Mouse (Mus musculus): ENCODE measurements around the gene Ifna1. TPM values are rescaled to one million over a fixed set of nuclear protein-coding genes. Genes with fewer than 3 reads are reported as not detected.

Gene Ifna1
- total and polyA plus RNA-seq, 3 experiments = not detected

- no peak for DNase-seq (ENCODE audit: low read depth, low spot score)
- peaks cover 5 to 17% of the 10 kb centered on the region in 2 experiments for H3K27me3 ChIP-seq (ENCODE audit: control insufficient read depth in 1 of 2, insufficient read depth in 2 of 2, low read length in 2 of 2)
- TF ChIP-seq GATA1 (IDR thresholded peaks at IDR 0.05; ENCODE audit: low read depth, low read length) (no peak), SMC3 (IDR thresholded peaks at IDR 0.05; ENCODE audit: low read depth, low read length) (no peak), ZMIZ1 (IDR thresholded peaks at IDR 0.05; ENCODE audit: low read depth, low read length) (no peak), E2F4 (IDR thresholded peaks at IDR 0.05; ENCODE audit: borderline replicate concordance, low read depth, low read length) (no peak), UBTF (IDR thresholded peaks at IDR 0.05; ENCODE audit: borderline replicate concordance, insufficient read depth, low read depth, low read length) (no peak), TAL1 (IDR thresholded peaks at IDR 0.05; ENCODE audit: low read length) (no peak), MYC (IDR thresholded peaks at IDR 0.05; ENCODE audit: low read depth, low read length) (no peak), POLR2A (IDR thresholded peaks at IDR 0.05; ENCODE audit: control insufficient read depth in 1 of 2, insufficient read depth in 1 of 2, low read depth in 1 of 2, low read length in 2 of 2, poor library complexity in 1 of 2) (no peak), USF1 (IDR thresholded peaks at IDR 0.05; ENCODE audit: low read depth, low read length) (no peak), HCFC1 (IDR thresholded peaks at IDR 0.05; ENCODE audit: low read depth, low read length) (no peak), EP300 (IDR thresholded peaks at IDR 0.05; ENCODE audit: low read depth in 1 of 2, low read length in 2 of 2) (no peak), GABPA (IDR thresholded peaks at IDR 0.05; ENCODE audit: low read depth, low read length) (no peak), TCF12 (IDR thresholded peaks at IDR 0.05; ENCODE audit: low read depth, low read length) (no peak), MAX (IDR thresholded peaks at IDR 0.05; ENCODE audit: low read length) (no peak), RCOR1 (IDR thresholded peaks at IDR 0.05; ENCODE audit: low read depth, low read length) (no peak), JUND (IDR thresholded peaks at IDR 0.05; ENCODE audit: low read depth, low read length) (no peak), CHD2 (IDR thresholded peaks at IDR 0.05; ENCODE audit: low read length) (no peak), MAZ (IDR thresholded peaks at IDR 0.05; ENCODE audit: low read depth, low read length) (no peak), BHLHE40 (IDR thresholded peaks at IDR 0.05; ENCODE audit: borderline replicate concordance, low read depth, low read length) (no peak), ZKSCAN1 (IDR thresholded peaks at IDR 0.05; ENCODE audit: low read depth, low read length) (no peak)
Measured at GRCm38 (mm10) chr4:88888236-88888635, 38.3 kb downstream of the Ifna1 start.

GRCm38 (mm10) chr4:88893201-88893754 is 43.4 kb downstream of the Ifna1 start:
- H3K79me2 ChIP-seq (ENCODE audit: control insufficient read depth, insufficient read depth, low read length, poor library complexity) = no peaks in the 10 kb centered on the region
- H3K4me3 ChIP-seq (ENCODE audit: control insufficient read depth in 1 of 2, insufficient read depth in 1 of 2, low read depth in 2 of 2, low read length in 2 of 2) = no peak overlapping the region
- TF ChIP-seq MAX (IDR thresholded peaks at IDR 0.05; ENCODE audit: low read length) (no peak), BHLHE40 (IDR thresholded peaks at IDR 0.05; ENCODE audit: borderline replicate concordance, low read depth, low read length) (no peak), TCF12 (IDR thresholded peaks at IDR 0.05; ENCODE audit: low read depth, low read length) (no peak), UBTF (IDR thresholded peaks at IDR 0.05; ENCODE audit: borderline replicate concordance, insufficient read depth, low read depth, low read length) (no peak), TAL1 (IDR thresholded peaks at IDR 0.05; ENCODE audit: low read length) (no peak), ETS1 (IDR thresholded peaks at IDR 0.05; ENCODE audit: low read depth, low read length) (no peak), POLR2A (IDR thresholded peaks at IDR 0.05; ENCODE audit: control insufficient read depth in 1 of 2, insufficient read depth in 1 of 2, low read depth in 1 of 2, low read length in 2 of 2, poor library complexity in 1 of 2) (no peak), MXI1 (IDR thresholded peaks at IDR 0.05; ENCODE audit: low read depth, low read length) (no peak), MEF2A (IDR thresholded peaks at IDR 0.05; ENCODE audit: extremely low read depth, insufficient replicate concordance, low read depth, low read length, poor library complexity, severe bottlenecking) (no peak), USF2 (IDR thresholded peaks at IDR 0.05; ENCODE audit: borderline replicate concordance in 1 of 2, insufficient read depth in 1 of 2, low read depth in 1 of 2, low read length in 2 of 2) (no peak)
- H3K27ac ChIP-seq (ENCODE audit: control insufficient read depth, low read depth, low read length) = no peak overlapping the region
- H3K9me3 ChIP-seq (replicated peaks; ENCODE audit: insufficient read depth, low read length) = no peaks in the 10 kb centered on the region
- H3K27me3 ChIP-seq (ENCODE audit: control insufficient read depth in 1 of 2, insufficient read depth in 2 of 2, low read length in 2 of 2) = peaks cover 5 to 12% of the 10 kb centered on the region in 2 experiments
- no peak overlapping the region for H3K9ac ChIP-seq (ENCODE audit: control insufficient read depth, low read depth, low read length, poor library complexity, severe bottlenecking)
- no peaks in the 10 kb centered on the region for H3K4me1 ChIP-seq (ENCODE audit: control insufficient read depth in 1 of 2, insufficient read depth in 2 of 2, low read length in 2 of 2)
- DNase-seq (ENCODE audit: low read depth, low spot score) = no peak
- no peaks in the 10 kb centered on the region for H3K36me3 ChIP-seq (ENCODE audit: control insufficient read depth in 1 of 2, insufficient read depth in 2 of 2, low read length in 2 of 2)

More at GRCm38 (mm10) chr4:88888236-88888635, 38.3 kb downstream of the Ifna1 start:
- H3K27ac ChIP-seq (ENCODE audit: control insufficient read depth, low read depth, low read length) = no peak overlapping the region
- H3K36me3 ChIP-seq (ENCODE audit: control insufficient read depth in 1 of 2, insufficient read depth in 2 of 2, low read length in 2 of 2) = no peaks in the 10 kb centered on the region
- H3K9me3 ChIP-seq (replicated peaks; ENCODE audit: insufficient read depth, low read length) = no peaks in the 10 kb centered on the region
- H3K79me2 ChIP-seq (ENCODE audit: control insufficient read depth, insufficient read depth, low read length, poor library complexity) = no peaks in the 10 kb centered on the region
- no peak overlapping the region for H3K9ac ChIP-seq (ENCODE audit: control insufficient read depth, low read depth, low read length, poor library complexity, severe bottlenecking)
- H3K4me3 ChIP-seq (ENCODE audit: control insufficient read depth in 1 of 2, insufficient read depth in 1 of 2, low read depth in 2 of 2, low read length in 2 of 2) = no peak overlapping the region
- H3K4me1 ChIP-seq (ENCODE audit: control insufficient read depth in 1 of 2, insufficient read depth in 2 of 2, low read length in 2 of 2) = no peaks in the 10 kb centered on the region

Data from MEL (cell line).